Mouse (Mus musculus) duodenum, adult 2 months (tissue): ENCODE results near the gene Ddx46. TPM values are rescaled to one million over a fixed set of nuclear protein-coding genes. Genes with fewer than 3 reads are reported as not detected.

Source experiments
- polyA plus RNA-seq: library from polyadenylated mRNA; depleted of rRNA; stranded (reverse); fragments of >200 nt; gene quantifications from 2 replicates; pipeline ENCODE4 v1.2.3, GENCODE M21; 2012; ENCODE audit warnings: low replicate concordance; rRNA removed

Ddx46 gene
- 3.5 and 5.7 TPM in 2 replicates for polyA plus RNA-seq

GRCm38 (mm10) chr13:55634639-55635127 lies at the start of gene Ddx46:
Gene Ddx46, plus strand, starts transcription at chr13:55635027.

GRCm38 (mm10) chr13:55599566-55600540 lies 35.0 kb upstream of the Ddx46 start, which contains the start of gene B4galt7:
Gene B4galt7, plus strand, starts transcription at chr13:55599896.

GRCm38 (mm10) chr13:55622649-55623541 lies 11.9 kb upstream of the Ddx46 start, which contains the start of gene Caml:
Gene Caml, plus strand, starts transcription at chr13:55623005.

GRCm38 (mm10) chr13:55692535-55693242 lies 57.9 kb downstream of the Ddx46 start, which contains the start of gene B230219D22Rik:
Gene B230219D22Rik, plus strand, starts transcription at chr13:55693124.

GRCm38 (mm10) chr13:55714501-55715166 lies 79.8 kb downstream of the Ddx46 start, which contains the start of gene Txndc15:
Gene Txndc15, plus strand, starts transcription at chr13:55714650.

GRCm38 (mm10) chr13:55727120-55727838 lies 92.5 kb downstream of the Ddx46 start, which contains the start of gene Pcbd2:
Gene Pcbd2, plus strand, starts transcription at chr13:55727368.

Other genes starting within 250 kb of the Ddx46 start
- 0.12 and 0.28 TPM in 2 replicates for gene Slc34a1, start 236.8 kb upstream of the Ddx46 start, polyA plus RNA-seq
- not detected in 2 replicates for gene Pfn3, start 219.8 kb upstream of the Ddx46 start, polyA plus RNA-seq
- gene F12, start 208.2 kb upstream of the Ddx46 start, polyA plus RNA-seq = 0.13 and 0.63 TPM in 2 replicates
- gene Grk6, start 190.0 kb upstream of the Ddx46 start, polyA plus RNA-seq = 25.7 and 27.4 TPM in 2 replicates
- gene Prr7, start 170.8 kb upstream of the Ddx46 start, polyA plus RNA-seq = 5.1 and 13.9 TPM in 2 replicates
- 10.7 and 14.9 TPM in 2 replicates for gene Dbn1, start 146.9 kb upstream of the Ddx46 start, polyA plus RNA-seq
- gene Pdlim7, start 121.4 kb upstream of the Ddx46 start, polyA plus RNA-seq = 54.3 and 103 TPM in 2 replicates
- gene Dok3, start 105.7 kb upstream of the Ddx46 start, polyA plus RNA-seq = 11.7 and 26.9 TPM in 2 replicates
- gene Ddx41, start 98.4 kb upstream of the Ddx46 start, polyA plus RNA-seq = 36.9 and 37.2 TPM in 2 replicates
- 71.0 and 75.1 TPM in 2 replicates for gene Fam193b, start 63.9 kb upstream of the Ddx46 start, polyA plus RNA-seq
- gene Tmed9, start 61.3 kb upstream of the Ddx46 start, polyA plus RNA-seq = 19.5 and 29.4 TPM in 2 replicates
- gene B4galt7, start 35.1 kb upstream of the Ddx46 start, polyA plus RNA-seq = 16.1 and 17.0 TPM in 2 replicates
- gene Caml, start 12.0 kb upstream of the Ddx46 start, polyA plus RNA-seq = 4.8 and 8.4 TPM in 2 replicates
- 3.9 and 6.0 TPM in 2 replicates for gene B230219D22Rik, start 58.1 kb downstream of the Ddx46 start, polyA plus RNA-seq
- gene Txndc15, start 79.6 kb downstream of the Ddx46 start, polyA plus RNA-seq = 25.9 and 33.2 TPM in 2 replicates
- gene Pcbd2, start 92.3 kb downstream of the Ddx46 start, polyA plus RNA-seq = 9.5 and 20.7 TPM in 2 replicates
- gene Catsper3, start 149.5 kb downstream of the Ddx46 start, polyA plus RNA-seq = 0.11 TPM in 1 of 2 replicates, not detected in the other
- gene Pitx1, start 201.2 kb downstream of the Ddx46 start, polyA plus RNA-seq = 17.4 and 24.3 TPM in 2 replicates